Mouse (Mus musculus): Measurements from ENCODE around the gene Cyp2b23.

- TF ChIP-seq CTCF (IDR thresholded peaks at IDR 0.05), result no peak
- TF ChIP-seq EP300 (IDR thresholded peaks at IDR 0.05), result no peak
Observed at GRCm38 (mm10) chr7:26711061-26711460, 24.8 kb upstream of the Cyp2b23 start.

Data from lung, postnatal 0 days (tissue).